Mouse (Mus musculus): Measurements from ENCODE around the gene Tmie.

Tmie gene

DNA sequence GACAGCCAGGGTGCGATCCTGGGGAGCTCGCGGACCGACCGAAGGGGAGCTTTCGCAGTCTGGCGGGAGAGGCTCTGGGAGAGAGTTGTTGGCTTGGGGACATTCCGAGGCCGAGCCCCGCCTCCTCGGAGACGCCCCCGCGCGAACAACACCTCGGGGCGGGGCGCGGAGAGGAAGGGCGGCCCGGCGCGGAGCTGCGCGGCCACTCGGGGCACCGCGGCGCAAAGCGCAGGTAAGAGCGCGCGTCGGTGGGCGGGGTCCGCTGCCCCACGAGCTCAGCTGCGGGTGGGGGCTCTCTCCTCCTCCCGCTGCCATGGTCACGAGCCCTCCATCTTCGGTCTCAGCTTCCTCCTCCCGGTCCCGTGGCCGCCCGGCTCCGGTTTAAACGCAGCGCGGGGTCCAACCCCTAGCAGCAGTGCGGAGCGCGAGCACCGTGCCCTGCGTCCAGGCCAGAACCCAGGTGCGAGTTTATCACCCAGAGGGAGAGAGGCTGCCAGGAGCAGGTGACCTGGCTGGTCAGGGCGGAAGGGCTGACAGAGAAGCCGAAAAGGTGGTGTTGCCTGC lies at the start of gene Tmie:
TSS of gene Tmie (minus strand) at position 116 of the 564 bp plus-strand sequence.
- no peak for DNase-seq

DNA sequence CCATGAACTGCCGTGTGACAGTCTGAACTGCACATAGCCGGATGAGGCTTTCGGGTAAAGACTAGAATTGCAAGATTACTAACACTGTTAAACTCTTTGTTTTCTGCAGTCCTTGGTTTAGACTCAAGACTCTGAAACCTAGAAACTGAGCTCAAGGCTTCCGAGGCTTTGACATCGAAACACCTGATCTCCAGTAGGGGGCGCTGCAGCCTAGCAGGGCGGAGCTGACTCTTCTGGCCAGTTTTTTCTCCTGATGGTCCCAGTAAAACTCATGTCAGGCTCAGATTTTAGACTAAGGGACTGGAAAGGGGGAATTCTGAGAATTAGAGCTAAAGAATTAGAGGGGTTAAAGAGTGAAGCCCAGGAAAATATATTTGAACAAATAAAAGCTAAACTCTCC lies 42.8 kb upstream of the Tmie start:
- peak; percentile 59 to 62 for DNase-seq

DNA sequence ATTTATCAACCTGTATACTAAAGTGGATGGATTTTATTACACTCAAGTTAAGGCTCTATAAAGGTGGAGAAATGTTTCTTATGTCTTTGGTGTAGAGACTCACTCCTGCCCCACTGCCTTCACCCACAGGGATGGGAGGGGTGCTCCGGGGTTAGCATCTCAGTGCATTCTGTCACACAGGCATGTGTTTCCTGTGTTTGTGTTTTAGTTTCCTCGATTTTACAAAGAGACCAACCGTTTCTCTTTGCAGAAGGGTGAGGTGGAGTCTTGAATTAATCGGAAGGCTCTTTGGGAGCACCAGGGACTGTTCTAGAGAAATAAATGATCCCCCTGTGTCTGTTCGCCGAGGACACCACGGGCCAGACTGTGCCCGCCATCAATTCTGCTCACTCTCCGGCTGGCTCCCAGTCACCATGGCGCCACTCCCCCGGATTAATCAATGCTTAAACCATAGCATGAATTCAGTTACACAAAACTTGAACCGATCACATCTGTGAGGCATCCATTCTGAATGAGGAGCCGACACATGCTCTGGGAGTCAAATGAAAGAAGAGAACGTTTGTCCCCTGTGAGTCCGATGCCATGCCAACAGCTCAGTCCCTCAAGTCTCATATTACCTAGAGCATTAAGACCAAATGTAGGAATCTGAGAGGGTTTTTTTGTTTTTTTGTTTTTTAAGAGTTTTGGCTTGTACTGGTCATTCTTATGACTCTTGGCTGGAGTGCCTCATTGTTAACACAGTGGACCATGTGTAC lies 40.9 kb upstream of the Tmie start:
- no peak for DNase-seq

DNA sequence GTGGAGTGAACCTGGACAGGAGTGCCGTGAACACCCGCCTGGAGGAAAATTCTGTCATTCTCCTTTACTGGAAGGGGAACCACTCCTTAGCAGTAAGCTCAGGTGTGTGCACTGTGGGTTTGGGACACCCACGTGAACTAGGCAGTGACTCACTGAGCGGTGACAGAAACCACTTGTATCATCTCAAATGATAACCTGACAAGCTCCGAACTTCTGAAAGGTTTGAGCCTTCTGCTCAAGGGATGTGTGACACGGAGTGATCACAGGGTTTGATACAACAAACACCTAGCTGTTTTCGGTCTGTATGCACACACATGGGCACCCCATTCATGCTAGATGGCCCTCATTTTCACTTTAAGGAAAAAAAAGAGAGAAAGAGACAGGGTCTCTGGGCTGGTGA lies 36.9 kb upstream of the Tmie start, which contains the start of gene Fam240a:
TSS of gene Fam240a (minus strand) at position 76 of the 400 bp plus-strand sequence.
- DNase-seq: no peak

DNA sequence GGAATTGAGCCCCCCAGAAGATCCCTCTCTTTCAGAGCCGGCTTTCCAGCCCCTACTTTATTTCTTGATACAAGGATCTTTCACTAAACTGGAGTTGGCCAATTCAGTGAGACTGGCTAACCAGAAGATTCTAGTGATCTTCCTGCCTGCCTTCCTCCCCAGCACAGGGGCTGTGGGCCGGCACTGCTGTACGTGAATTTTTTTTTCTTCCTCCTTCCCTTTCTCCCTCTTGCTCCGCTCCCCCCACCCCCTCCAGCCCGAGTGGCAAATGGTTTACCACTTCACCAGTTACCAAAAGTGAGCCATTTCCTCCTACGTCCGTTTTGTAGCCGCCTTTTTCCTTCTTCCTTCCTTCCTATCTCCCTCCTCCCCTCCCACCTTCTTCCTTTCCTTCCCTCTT lies 35.6 kb upstream of the Tmie start:
- DNase-seq: no peak

DNA sequence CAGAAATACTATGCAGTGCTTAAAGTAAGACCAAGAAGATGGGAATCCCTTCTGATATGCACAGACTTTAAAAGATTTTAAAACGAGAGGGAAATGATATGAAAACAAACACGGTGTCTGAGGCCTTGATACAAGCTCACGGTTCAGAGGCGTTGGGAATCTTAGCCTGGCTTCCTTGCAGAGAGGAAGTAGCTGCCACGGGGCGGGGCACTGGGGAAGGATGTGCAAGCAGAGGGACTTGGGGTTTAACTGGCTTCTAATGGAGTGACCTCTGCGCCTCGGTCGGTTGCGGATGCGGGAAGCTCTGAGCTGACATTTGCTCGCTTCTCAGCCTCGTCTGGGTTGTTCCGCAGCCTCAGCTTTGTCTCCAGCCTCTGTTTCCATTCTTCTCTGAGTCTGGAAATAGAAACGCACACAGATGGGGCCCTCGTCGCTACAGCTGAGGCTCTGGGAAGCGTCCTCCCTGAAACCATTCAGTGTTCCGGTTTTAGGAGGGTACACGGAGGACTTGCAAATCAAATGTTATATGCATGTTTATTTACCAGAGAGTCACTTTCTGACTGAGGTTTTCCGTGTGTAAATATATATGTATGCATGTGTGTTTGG lies 34.8 kb upstream of the Tmie start:
- DNase-seq: no peak

DNA sequence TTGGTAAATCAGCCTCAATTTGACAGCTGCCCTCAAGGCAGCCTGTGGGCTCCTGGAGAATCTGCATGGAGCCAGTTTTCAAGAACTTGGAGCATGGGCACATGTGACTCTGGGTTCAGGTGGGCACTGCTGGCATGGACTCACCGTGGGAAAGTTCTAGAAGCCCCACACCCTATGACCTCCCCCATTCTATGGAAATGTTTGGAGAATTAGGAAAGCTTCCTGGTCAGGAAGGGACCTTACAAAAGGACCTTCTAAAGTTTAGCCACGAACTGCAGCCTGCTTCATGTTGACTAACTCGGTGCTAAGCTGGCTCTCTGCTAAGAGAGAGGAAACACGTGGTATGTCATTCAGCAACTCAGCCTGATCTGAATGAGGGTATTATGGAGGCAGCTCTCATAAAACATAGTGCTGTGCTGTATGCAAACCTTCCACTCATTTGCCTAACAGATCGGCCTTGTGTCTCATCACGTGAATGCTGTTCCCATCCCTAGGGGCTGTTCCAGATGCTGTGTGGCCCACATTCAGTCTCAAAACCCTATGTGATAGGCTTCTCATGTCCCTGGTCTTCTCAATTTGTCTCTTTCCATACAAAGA lies 29.6 kb upstream of the Tmie start:
- DNase-seq: no peak

DNA sequence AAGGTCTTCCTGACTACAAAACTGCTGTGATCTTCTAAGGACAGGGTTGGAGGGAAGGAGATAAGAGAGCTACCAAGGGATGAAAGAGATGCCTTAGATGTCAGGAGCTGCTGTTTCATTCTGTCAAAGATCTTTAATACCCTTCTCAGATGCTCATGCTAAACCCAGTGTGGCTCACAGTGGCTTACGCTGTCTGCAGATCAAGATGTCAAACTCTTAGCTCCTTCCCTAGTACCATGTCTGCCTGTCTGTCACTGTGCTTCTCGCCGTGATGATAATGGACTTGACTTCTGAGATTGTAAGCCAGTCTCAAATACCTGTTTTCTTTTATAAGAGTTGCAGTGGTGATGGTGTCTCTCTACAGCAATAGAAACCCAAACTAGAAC lies 28.7 kb upstream of the Tmie start:
- no peak for DNase-seq

DNA sequence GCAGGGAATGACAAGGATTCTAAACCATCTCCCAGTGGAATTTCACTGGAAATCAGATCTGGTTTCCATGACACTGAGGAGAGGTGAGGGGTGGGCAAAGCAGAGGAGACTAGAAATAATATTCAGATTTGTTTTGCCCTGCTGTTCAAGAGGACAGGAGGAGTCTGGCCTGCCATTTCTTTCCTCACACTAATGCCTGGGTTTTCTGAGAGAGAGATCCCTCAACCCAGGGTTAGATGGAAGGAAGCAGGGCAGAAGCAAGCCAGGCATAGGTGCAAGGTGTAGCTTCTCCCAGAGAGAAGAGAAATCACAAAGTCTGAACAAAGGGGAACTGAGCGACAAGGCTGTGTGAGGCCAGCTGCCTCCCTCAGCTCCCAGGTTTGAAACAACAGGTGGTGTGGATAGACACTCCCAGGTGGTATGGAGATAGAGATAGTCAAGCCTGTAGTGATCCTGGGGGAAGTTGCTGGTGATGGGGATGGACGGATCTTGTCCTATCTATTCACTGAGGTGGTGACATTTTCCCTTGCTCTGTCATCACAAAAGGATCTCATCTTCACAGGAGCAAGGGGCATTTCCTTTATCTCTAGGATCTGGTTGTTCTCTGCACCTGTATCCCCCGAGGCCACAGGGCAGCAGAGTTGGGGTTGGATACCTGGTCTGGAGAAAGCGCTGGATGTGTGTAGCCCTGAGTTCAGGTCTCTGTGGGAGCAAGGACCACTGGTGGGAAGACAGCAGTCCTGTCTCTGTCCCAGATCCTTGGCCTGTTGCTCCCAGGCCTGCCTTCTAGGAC lies 28.1 kb upstream of the Tmie start:
- DNase-seq: no peak

DNA sequence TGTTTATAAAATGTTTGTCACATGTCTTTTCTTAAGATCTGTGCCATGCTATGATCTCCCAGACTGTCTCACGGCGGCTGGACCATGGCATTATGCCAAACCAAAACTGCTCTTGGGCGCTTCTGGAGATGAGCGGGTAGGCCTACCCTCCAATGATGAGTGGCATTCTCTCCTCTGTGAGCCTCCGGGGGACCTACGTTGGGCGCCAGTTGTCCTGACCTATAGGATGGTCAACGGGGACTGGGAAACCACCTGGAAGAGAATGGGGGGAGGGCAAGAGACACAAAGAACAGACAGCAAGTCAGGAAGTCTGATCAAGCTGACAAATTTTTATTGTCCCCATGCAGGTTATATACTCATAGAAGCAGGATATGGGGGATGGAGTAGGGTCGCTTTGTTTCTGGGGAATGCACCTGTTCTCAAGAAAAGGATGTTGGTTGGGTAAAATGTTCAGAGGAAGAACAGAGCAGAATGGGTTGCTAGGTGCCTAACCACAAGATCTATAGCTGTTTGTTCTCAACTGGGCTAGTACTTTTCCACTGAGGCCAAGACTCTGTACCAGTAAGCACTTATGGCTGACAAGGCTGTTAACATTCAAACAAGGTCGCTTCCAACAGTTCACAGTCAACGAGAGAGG lies 27.4 kb upstream of the Tmie start:
- DNase-seq: no peak

DNA sequence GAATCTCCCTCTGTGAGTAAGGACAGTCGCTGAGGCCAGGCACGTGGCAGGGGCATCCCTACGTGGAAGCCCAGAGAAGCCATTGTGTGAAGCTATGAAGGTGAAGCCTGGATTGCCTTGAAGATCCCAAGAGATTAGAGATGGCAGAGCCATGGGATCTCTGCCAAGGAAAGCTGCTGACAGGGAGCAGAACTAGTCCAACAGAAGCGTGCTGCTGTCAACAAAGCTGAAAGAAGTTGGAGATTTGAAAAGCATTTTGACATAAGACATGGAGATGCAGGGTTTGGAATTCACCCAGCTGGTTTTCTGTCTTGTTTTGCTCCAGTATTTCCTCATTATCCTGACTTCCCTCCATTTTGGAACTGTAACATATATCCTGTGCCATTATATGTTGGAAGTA lies 22.4 kb upstream of the Tmie start:
- DNase-seq: no peak

DNA sequence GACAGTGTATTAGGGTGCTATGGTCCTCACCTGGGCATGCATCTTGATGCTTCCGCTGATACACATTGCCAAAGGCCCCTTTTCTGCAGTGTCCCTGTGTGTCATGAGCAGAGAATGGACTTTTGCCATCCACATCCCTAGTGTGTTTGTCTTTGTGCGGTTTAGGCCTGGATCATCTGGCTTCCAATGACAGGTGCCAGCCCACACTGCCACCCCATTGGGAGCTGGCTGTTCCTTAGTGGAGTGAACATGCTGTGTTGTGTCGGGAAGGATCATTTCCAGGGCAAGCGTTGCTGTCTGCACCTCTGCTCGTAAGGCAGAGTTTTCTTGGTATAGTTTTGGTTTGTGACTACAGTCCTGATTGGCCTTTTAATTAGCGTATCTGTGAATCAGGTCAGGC lies 21.3 kb upstream of the Tmie start:
- no peak for DNase-seq

DNA sequence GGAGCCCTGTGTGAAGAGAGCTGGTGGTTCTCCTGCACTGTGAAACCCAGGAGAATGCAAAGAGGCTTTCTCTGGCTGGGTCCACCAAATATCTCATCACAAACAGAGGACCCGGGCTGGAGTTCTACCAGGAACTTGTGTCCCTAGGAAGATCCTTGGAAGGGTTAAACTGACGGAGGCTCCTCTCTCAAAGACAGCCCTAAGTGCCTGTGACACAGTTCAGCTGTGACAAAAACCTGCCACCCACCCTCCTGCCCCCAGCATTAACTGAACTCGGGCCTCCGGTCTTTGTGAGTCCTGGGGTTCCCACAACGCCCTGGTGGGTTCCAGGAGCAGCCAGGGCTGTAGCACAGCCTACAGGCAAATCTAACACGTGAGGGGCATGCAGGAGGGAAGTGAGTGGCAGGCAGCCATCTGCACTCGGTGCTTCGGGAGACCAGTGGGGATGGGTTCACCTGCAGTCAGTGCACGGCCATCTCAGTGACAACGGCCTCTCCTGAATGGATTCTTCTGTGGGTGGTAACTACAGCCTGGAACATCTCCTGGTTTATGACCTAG lies 19.6 kb upstream of the Tmie start:
- DNase-seq: no peak

DNA sequence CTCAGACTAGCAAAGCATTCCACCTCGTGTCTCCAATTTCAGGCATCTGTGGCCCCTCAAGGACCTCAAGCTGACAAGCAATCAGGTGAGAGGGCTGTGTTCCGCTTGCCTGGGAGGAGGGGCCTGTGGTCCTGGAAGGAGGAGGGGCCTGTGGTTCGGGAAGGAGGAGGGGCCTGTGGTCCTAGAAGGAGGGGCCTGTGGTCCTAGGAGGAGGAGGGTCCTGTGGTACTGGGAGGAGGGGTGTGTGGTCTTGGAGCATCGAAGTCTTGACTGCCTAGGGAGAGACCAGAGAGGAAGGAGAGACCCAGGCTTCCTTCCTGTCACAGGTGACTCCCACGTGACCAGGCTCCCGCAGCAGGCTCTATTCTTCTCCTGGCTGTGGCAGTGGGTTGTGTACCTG lies 16.7 kb upstream of the Tmie start:
- DNase-seq: no peak

DNA sequence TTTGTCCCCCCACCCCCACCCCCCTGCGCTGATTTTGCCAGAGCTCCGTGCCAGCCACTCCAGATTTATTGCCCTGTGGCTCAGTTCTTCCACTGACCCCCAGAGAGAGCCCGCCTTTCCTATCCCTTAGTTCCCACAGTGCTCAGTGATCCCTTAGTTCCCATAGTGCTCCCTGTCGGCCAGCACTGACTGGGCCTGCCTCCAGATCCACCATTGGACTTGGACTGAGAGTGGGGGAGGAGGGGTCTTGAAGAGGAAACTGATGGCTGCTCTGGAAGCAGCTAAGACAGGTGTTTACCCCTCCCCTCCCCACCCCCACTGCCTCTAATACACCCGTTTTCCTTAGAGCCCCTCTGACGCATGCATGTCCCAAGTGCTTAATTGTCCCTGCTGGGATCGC lies 16.1 kb upstream of the Tmie start:
- DNase-seq: no peak

DNA sequence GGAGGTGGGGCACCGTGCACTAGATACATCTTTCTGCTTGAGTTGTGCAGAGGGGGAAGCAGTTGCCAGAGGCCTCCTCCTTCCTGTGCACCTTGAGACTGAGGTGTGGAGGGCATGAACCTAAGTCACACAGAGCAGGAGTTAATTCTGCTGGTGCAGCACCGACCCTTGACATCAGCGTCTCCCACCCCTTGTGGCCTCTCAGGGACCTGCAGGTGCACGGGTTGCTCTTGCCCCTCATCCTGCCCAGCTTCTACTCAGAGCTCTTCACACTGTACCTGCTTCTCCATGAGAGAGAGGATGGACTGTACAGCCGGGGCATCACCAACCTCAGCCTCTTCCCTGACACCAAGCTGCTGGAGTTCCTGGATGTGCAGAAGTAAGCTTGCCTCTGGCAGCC lies 15.6 kb upstream of the Tmie start:
- no peak for DNase-seq

DNA sequence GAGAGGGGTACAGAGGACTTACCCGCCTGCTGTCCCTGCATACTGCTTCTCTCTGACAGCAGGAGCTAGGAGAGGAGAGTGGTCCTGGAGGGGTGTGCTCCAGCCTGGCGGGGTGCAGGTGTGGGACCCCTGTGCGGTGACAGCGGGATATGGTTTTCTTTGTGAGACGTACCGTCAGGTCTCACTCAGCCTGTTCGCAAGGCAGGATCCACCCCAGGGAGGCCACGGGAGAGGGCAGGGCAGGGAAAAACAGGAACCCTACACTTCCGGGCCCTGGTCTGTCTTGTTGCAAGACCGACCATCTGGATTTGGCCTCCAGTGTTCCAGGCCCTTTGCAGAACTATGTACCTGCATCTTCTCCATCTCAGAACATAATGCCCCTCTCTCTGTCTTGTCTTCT lies 13.5 kb upstream of the Tmie start:
- no peak for DNase-seq

DNA sequence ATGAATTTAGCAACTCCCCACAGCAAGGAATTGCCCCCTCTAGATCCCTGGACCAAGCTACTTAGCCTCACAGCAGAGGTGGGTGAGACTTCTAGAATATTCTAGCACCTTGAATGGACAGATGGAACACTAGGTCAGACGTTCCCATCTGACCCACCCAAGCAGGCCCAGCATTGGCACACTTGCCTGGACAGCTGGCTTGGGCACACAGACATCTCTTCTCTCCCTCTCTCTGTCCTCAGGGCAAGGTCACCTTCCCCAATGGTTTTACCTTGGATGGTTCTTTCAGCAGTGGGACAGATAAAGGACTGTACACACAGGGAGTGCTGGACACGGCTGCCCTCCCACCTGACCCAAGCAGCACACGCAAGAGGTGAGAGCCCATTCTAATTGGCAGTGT lies 12.6 kb upstream of the Tmie start:
- DNase-seq: no peak

DNA sequence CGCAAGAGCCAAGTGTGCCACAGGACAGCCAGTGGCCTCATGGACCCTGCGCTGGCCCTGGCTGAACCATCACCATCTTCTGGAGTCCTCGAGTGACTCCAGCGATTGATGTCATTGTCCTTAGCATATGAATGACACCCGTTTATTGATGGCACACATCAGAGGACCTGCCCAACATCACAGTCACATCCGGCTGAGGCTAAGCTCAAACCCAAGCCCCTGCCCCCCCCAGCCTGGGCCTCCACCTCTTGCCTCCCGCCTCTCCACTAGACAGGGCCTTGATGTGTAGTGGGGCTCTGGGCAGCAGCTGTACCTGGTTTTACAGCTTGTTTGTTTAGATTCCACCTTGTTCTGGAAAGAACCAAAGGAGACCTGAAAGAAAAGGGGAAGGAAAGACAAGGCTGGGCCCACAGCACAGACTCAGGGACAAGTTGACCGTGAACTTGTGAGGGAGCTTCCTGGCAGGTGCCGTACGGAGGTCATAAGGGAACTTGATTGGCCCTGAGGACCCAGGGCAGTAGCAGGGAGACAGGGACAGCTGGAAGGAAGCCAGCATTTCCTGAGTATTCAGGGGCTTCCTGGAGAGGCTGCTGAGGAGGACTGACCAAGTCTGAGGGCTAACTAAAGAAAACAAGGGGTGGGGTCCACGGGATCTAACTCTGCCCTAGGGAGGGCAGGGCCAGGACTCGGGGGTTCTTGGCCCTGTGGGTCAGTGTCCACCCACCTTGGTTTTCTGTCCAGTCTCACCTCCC lies 11.3 kb upstream of the Tmie start:
- DNase-seq: no peak

DNA sequence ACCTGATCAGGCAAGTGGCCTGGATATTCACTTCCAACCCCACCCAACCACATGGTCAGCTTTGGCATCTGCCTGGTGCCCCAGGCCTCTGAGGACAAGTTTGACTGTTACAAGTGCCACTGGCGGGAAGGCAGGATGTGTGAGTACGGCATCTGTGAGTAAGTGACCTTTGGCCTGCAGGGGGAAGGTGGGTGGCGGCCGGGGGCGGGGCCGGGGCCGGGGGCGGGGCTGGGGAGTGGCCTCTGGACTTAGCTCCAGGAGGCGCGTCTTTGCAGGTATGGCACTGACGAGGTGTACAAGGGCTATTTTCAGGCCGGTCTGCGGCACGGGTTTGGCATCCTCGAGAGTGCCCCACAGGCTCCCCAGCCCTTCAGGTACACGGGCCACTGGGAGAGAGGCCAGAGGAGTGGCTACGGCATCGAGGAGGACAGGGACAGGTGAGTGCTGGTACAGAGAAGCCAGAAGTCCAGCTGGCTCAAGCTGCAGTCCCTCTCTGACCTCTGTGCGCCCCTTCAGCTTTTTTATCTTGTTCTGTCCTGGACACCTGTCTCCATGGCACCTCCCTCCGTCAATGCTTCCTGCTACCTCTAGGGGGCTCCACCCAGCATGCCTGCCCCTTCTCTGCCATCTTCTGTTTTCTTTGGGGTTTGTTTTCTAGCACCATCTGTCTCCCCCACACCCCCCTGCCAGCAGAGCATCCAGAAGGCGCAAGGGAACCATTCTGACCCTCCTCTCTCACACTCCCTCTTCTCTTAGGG lies 10.3 kb upstream of the Tmie start:
- DNase-seq: no peak

DNA sequence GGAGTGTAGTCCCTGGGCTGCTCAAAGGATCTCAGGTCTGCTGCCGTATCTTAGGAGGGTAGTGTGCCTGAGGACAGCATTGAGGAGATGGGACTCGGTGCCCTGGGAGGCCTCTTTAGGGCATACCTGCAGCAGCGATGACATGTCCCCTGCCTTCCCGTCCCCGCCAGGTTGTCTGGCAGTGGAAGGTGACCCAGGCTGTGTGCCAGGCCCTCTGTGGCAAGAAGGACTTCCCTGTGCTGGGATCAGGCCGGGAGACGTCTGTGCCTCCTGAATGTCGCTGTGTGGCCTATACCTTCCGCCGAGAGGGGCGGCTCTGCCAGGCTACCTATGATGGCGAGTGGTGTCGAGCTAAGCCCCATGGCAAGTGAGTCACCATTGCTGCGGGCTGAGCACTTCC lies 9.0 kb upstream of the Tmie start:
- DNase-seq: no peak

Data from B cell, adult 2 months (primary cell).